Mouse (Mus musculus) E14TG2a.4 (cell line): ENCODE measurements around the gene Pik3r1.

Source experiments
- H3K27me3 ChIP-seq: 2 replicates; pipeline ENCODE4 v1.6.1; 2014; ENCODE audit warnings: low read length, control low read depth; ENCODE audit not compliant: insufficient read depth
- H3K36me3 ChIP-seq: 2 replicates; pipeline ENCODE4 v1.6.1; 2014; ENCODE audit warnings: low read length, control low read depth; ENCODE audit not compliant: insufficient read depth
- H3K4me1 ChIP-seq: replicated peaks from 2 replicates; pipeline ENCODE4 v1.6.1; 2014; ENCODE audit warnings: low read depth, low read length, control low read depth
- H3K4me3 ChIP-seq: replicated peaks from 2 replicates; pipeline ENCODE4 v1.5.1; 2014; ENCODE audit warnings: mild to moderate bottlenecking, low read length
- H3K9me3 ChIP-seq: 2 replicates; pipeline ENCODE4 v1.6.1; 2014; ENCODE audit warnings: low read length, control low read depth
- CTCF ChIP-seq: conservative IDR thresholded peaks from 2 replicates; pipeline ENCODE4 v1.5.1; 2014; ENCODE audit warnings: low read length
- NANOG ChIP-seq: IDR thresholded peaks from 2 replicates; pipeline ENCODE4 v1.6.1; 2014; ENCODE audit warnings: borderline replicate concordance, low read length, mixed read lengths
- POU5F1 ChIP-seq: IDR thresholded peaks from 2 replicates; pipeline ENCODE4 v1.6.1; 2014; ENCODE audit warnings: low read length, borderline replicate concordance

Gene Pik3r1

GRCm38 (mm10) chr13:101728816-101729215 is 39.2 kb downstream of the Pik3r1 start:
- Histone ChIP-seq H3K36me3 (no peaks in the 10 kb centered on the region), H3K9me3 (no peaks in the 10 kb centered on the region), H3K27me3 (no peaks in the 10 kb centered on the region), H3K4me3 (no peak overlapping the region), H3K4me1 (no peaks in the 10 kb centered on the region)
- TF ChIP-seq CTCF (0 out of 2 replicates have a peak, but pooled peaks have one; percentile 4), POU5F1 (no peak)

GRCm38 (mm10) chr13:101728300-101728699 is 39.7 kb downstream of the Pik3r1 start:
- Histone ChIP-seq H3K27me3 (no peaks in the 10 kb centered on the region), H3K4me1 (no peaks in the 10 kb centered on the region), H3K9me3 (no peaks in the 10 kb centered on the region), H3K4me3 (no peak overlapping the region), H3K36me3 (no peaks in the 10 kb centered on the region)
- TF ChIP-seq POU5F1 (no peak), NANOG (no peak), CTCF (no peak)

- H3K27me3 ChIP-seq, result no peaks in the 10 kb centered on the region
- TF ChIP-seq NANOG (no peak), POU5F1 (no peak), CTCF (no peak)
- no peak overlapping the region for H3K4me3 ChIP-seq
- H3K4me1 ChIP-seq, result no peaks in the 10 kb centered on the region
- no peaks in the 10 kb centered on the region for H3K36me3 ChIP-seq
- H3K9me3 ChIP-seq, result no peaks in the 10 kb centered on the region
These were observed 40.2 kb downstream of the Pik3r1 start for GRCm38 (mm10) chr13:101727837-101728236.

- no peaks in the 10 kb centered on the region for H3K9me3 ChIP-seq
- H3K4me3 ChIP-seq, result no peak overlapping the region
- no peaks in the 10 kb centered on the region for H3K27me3 ChIP-seq
- TF ChIP-seq NANOG, result no peak
- no peak for TF ChIP-seq CTCF
- TF ChIP-seq POU5F1, result no peak
- no peaks in the 10 kb centered on the region for H3K36me3 ChIP-seq
- H3K4me1 ChIP-seq, result no peaks in the 10 kb centered on the region
These were observed 41.1 kb downstream of the Pik3r1 start for GRCm38 (mm10) chr13:101726922-101727321.

- no peaks in the 10 kb centered on the region for H3K36me3 ChIP-seq
- H3K4me3 ChIP-seq, result no peak overlapping the region
- H3K4me1 ChIP-seq, result peaks cover 25% of the 10 kb centered on the region
- no peak for TF ChIP-seq NANOG
- TF ChIP-seq CTCF, result no peak
- no peak for TF ChIP-seq POU5F1
- no peaks in the 10 kb centered on the region for H3K27me3 ChIP-seq
- no peaks in the 10 kb centered on the region for H3K9me3 ChIP-seq
These were observed 46.0 kb downstream of the Pik3r1 start for GRCm38 (mm10) chr13:101721901-101722595.

- Histone ChIP-seq H3K36me3 (no peaks in the 10 kb centered on the region), H3K27me3 (no peaks in the 10 kb centered on the region), H3K9me3 (no peaks in the 10 kb centered on the region), H3K4me3 (no peak overlapping the region), H3K4me1 (peaks cover 25% of the 10 kb centered on the region)
- TF ChIP-seq CTCF (no peak), NANOG (no peak), POU5F1 (no peak)
These were observed 46.9 kb downstream of the Pik3r1 start for GRCm38 (mm10) chr13:101721154-101721553.

GRCm38 (mm10) chr13:101719312-101719870 is 48.6 kb downstream of the Pik3r1 start:
- Histone ChIP-seq H3K36me3 (no peaks in the 10 kb centered on the region), H3K9me3 (no peaks in the 10 kb centered on the region), H3K27me3 (no peaks in the 10 kb centered on the region), H3K4me1 (peaks cover 25% of the 10 kb centered on the region), H3K4me3 (peak overlapping the region; percentile 51)
- TF ChIP-seq NANOG, result no peak
- peak; percentile 90 for TF ChIP-seq CTCF

- H3K9me3 ChIP-seq, result no peaks in the 10 kb centered on the region
- H3K27me3 ChIP-seq, result no peaks in the 10 kb centered on the region
- TF ChIP-seq NANOG, result no peak
- no peak for TF ChIP-seq CTCF
- TF ChIP-seq POU5F1, result no peak
- no peaks in the 10 kb centered on the region for H3K36me3 ChIP-seq
- no peak overlapping the region for H3K4me3 ChIP-seq
- peaks cover 25% of the 10 kb centered on the region for H3K4me1 ChIP-seq
These were observed 49.3 kb downstream of the Pik3r1 start for GRCm38 (mm10) chr13:101718744-101719143.

GRCm38 (mm10) chr13:101717836-101718235 is 50.2 kb downstream of the Pik3r1 start:
- Histone ChIP-seq H3K9me3 (no peaks in the 10 kb centered on the region), H3K4me3 (no peak overlapping the region), H3K36me3 (no peaks in the 10 kb centered on the region), H3K4me1 (peaks cover 25% of the 10 kb centered on the region), H3K27me3 (no peaks in the 10 kb centered on the region)
- no peak for TF ChIP-seq CTCF
- no peak for TF ChIP-seq NANOG
- no peak for TF ChIP-seq POU5F1
